Mouse (Mus musculus) central nervous system, embryonic 18 days (tissue): Measurements from ENCODE around the gene Tmem150a. TPM values are rescaled to one million over a fixed set of nuclear protein-coding genes. Genes with fewer than 3 reads are reported as not detected.

ENCODE experiments used
- polyA plus RNA-seq: library from polyadenylated mRNA; depleted of rRNA; stranded (reverse); fragments of >200 nt; gene quantifications from 2 replicates; pipeline ENCODE4 v1.2.3, GENCODE M21; 2012; rRNA removed

Tmem150a gene
- polyA plus RNA-seq = 46.0 and 52.2 TPM in 2 replicates

DNA sequence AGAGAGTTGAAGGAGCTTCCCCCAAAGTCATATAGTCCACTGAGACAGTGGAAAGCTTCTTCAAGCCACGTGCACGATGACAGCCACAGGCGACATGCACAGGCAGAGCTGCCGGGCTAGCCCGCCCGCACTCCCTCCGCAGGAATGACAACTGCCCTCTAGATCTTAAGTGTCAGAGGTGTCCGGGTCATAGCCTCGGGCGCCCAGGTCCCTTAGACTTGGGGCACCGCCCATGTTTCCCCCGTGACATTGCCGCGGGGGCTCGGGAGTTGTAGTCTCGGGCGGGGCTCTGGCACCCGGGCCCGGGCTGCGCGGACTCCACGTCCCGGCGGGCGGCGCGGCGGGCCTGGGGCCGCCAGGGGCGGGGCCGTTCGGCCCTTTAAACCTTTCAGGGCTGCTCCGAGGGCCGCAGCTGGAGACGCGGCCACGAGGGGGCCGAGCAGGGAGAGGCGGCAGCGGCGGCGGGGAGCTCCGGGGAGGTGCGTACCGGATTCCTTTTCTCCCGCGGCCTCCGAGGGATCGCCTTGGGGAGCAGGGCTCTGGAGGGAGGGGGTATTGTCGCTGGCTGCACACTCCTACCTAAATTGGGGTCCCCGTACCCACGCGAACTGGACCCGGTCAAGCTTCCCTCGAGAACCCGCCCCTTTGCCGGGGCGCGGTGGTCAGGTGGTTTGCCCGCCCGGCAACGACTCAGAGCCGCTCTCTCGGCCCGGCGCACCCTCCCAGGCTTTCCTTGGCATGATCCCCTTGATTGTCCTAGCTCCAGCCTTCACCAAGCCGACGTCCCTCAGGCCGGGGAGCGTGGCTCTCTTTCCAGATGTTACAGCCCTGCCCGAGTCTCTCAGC is at the start of gene Tmem150a:
TSS of gene Tmem150a (plus strand) at position 382 of the 846 bp plus-strand sequence.

DNA sequence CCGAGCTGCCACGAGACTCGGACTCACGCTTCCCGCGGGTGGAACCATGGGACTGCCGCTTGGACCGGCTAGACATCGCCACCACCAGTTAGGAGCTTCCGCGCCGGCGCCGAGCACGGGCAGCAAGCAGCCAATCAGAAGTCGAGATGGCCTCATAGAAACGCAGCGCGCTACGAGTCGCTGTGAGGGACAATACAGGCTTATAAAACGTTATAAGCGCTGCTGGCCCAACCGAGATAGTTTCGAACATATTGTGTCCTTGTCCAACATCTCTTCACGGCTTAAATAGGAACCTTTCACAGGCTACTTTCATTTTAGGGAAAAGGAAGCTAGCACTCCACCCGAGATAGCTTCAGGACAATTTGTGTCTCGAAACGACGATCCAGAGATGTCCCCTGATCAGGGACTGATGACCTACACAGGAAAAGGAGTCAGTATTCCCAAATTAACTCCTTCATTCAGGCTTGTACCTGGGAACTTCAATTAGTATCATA is 10.1 kb upstream of the Tmem150a start, which contains the start of gene Usp39:
TSS of gene Usp39 (minus strand) at position 111 of the 494 bp plus-strand sequence.

DNA sequence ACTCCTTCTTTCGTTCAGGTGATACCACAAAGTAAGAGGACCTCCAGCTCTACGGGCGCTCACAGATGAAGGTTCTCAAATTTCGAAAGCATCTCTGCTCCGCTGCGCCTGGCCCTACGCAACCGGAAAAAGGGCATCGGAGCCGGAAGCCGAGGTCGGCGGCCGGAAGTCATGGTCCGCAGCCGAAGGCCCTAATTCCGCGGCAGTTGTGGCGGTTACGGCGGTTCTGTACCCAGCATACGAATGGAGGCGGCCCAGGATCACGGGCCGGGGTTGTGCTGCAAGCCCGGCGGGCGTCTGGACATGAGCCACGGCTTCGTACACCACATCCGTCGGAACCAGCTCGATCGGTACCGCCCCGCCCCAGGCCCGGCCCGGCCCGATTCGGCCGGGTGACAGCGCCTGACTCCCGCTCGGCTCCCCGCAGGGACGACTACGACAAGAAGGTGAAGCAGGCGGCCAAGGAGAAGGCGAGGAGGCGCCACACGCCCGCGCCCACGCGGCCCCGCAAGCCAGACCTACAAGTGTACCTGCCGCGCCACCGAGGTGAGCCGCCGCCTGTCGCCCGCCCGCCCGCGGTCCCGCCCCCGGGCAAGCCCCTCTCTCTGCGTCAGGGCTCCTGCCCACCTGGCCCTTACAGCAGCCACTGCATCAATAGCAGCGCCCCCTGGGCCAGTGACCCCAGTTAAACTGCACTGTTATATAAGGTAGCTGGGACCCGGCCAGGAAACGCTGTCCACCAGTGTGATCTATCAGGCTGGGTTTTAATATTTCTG is 7.9 kb upstream of the Tmem150a start, which contains the start of gene 0610030E20Rik:
TSS of gene 0610030E20Rik (plus strand) at position 152 of the 776 bp plus-strand sequence.

DNA sequence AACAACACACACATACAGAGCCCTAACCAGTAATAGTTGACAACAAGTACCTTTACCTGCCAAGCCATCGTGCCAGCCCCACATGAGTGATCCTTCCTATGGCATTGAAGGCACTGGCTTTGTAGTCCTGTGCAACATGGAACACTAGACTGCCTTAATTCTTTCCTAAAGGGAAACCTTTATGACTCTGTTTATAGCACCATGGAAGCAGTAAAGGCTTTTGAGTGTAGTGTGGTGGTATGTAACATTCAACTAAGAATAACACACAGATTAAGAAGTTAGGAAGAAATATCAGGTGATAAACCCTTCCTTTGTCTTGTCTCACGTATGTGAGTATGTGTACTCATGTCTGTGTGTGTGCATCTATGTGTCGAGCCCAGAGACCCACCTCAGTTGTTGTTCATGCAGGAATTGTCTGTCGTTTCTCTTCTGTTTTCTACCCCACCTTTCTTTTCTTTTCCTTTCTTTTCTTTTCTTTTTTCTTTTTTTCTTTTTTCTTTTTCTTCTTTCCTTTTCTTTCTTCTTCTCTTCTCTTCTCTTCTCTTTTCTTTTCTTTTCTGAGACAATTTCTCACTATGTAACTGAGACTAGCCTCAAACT is 11.7 kb downstream of the Tmem150a start, which contains the start of gene Rnf181:
TSS of gene Rnf181 (minus strand) at position 113 of the 600 bp plus-strand sequence.

DNA sequence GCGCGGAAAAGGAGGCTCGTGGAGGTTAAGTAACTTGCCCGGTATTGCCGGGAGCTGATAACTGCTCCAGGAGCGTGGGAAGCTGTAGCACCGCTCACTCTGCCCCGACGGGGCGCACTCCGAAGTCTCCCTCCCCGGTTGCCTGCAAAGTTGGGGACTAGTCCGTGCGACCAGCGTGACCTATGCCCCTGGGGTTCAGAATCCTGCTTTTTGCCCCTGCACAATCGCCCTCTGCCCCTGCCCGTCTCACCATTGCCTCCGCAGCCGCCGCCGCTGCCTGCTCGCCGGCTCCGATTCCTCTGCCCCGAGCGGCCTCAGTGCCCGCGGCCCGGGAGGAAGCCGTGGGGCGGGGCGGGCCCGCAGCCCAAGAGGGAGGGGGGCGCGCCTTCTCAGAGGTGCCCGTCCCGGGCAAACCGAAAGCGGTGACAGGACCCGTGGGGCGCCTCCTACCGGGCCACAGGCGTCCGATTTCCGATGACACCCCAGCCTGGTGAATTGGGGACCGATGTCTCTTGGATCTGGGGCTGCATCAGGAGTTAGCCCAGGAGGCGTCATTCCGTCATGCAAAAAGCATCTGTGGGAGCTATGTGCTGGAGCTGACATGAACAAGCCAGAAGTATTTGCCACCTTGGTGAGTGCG is 25.0 kb downstream of the Tmem150a start, which contains the start of gene Vamp5:
TSS of gene Vamp5 (minus strand) at position 338 of the 640 bp plus-strand sequence.

DNA sequence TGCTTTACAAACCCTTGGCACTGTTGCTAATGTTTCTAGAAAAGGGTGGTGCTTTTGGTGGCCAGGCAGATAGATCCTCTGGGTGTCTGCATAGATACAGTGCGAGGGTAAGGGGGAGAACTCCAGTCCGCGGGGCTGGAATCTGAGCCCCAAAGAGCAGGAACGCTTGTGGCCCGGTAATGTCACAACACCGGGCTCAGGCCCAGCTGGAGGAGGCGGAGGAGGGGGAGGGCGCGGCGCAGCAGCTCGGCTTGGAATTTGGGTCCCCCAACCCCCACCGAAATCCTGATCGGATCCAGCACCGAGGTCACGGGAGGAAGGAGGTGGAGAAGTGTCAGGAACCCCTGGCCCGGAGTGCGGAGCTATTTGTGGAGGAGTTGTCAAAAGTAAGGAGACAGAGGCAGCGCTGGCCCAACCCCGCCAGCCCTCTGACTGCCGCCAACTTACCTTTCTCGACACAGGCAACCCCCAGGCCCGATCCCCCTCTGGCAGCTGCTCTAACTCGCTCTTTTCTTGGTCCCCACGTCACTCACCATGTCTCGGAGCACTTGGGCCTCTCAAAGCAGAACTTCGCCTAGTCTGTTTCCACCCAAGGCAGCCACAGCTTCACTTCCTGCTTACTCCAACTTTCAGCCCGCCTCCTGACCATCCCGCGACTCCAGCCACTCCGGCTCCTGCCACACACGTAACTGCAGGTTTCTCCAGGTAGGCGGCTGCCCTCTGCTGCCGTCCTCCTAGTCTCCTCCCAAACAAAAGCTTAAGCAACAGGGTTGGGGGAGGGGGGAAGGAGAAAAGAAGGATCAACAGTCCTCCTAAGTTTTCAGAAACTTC is 34.9 kb downstream of the Tmem150a start, which contains the start of gene Vamp8:
TSS of gene Vamp8 (minus strand) at position 763 of the 831 bp plus-strand sequence.

Other genes with a start within 250 kb of the Tmem150a start
- 1.7 and 3.1 TPM in 2 replicates for gene Atoh8, start 119.9 kb upstream of the Tmem150a start, polyA plus RNA-seq
- 0.26 and 0.39 TPM in 2 replicates for gene Sftpb, start 50.8 kb upstream of the Tmem150a start, polyA plus RNA-seq
- gene Usp39, start 10.3 kb upstream of the Tmem150a start, polyA plus RNA-seq = 40.9 and 41.5 TPM in 2 replicates
- 20.0 and 20.9 TPM in 2 replicates for gene 0610030E20Rik, start 8.1 kb upstream of the Tmem150a start, polyA plus RNA-seq
- 60.0 and 60.7 TPM in 2 replicates for gene Rnf181, start 11.5 kb downstream of the Tmem150a start, polyA plus RNA-seq
- gene Vamp5, start 25.0 kb downstream of the Tmem150a start, polyA plus RNA-seq = 11.6 and 13.3 TPM in 2 replicates
- 16.6 and 18.5 TPM in 2 replicates for gene Vamp8, start 35.3 kb downstream of the Tmem150a start, polyA plus RNA-seq
- gene Ggcx, start 58.9 kb downstream of the Tmem150a start, polyA plus RNA-seq = 19.1 and 19.3 TPM in 2 replicates
- gene Mat2a, start 84.1 kb downstream of the Tmem150a start, polyA plus RNA-seq = 287 and 303 TPM in 2 replicates
- gene Sh2d6, start 166.3 kb downstream of the Tmem150a start, polyA plus RNA-seq = 0.56 and 0.57 TPM in 2 replicates
- gene Capg, start 188.9 kb downstream of the Tmem150a start, polyA plus RNA-seq = 5.1 and 8.3 TPM in 2 replicates
- gene Elmod3, start 243.0 kb downstream of the Tmem150a start, polyA plus RNA-seq = 14.2 and 14.4 TPM in 2 replicates
- 3.8 TPM in 2 replicates for gene Retsat, start 243.0 kb downstream of the Tmem150a start, polyA plus RNA-seq